Mouse (Mus musculus): ENCODE data around the gene Defb26.

Gene Defb26

GRCm38 (mm10) chr2:152511592-152511991 is at the start of gene Defb26:
Gene Defb26 (minus strand): TSS chr2:152511692.
- in situ Hi-C loops (cut with MseI, MboI), result no loop called here

- in situ Hi-C loops (cut with MseI, MboI), result no loop called here
These were observed 45.2 kb upstream of the Defb26 start for GRCm38 (mm10) chr2:152556655-152557054.

GRCm38 (mm10) chr2:152553774-152554423 is 42.4 kb upstream of the Defb26 start:
- in situ Hi-C loops (cut with MseI, MboI), result no loop called here

- in situ Hi-C loops (cut with MseI, MboI), result no loop called here
These were observed 36.6 kb upstream of the Defb26 start for GRCm38 (mm10) chr2:152548124-152548523.

GRCm38 (mm10) chr2:152544691-152545090 is 33.2 kb upstream of the Defb26 start:
- in situ Hi-C loops (cut with MseI, MboI), result no loop called here

DNA sequence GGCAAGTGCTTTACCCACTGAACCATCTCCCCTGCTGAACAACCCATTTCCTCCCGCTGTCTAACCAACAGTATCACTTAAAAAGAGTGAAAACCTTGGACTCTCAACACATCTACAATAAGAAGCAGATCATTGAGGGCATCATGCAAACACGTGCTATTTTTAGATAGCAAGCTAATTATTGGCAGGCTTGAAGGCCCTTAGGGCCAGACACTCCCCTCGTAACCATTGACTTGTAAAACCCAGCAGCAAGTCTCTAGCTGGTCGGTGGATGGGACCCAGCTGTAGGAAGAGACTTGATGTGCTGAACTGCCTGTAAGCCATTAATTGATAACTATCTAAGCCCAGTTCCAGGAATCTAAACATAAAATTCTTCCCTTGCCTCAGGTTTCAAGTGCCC is 32.0 kb upstream of the Defb26 start:
- in situ Hi-C loops (cut with MseI, MboI), result no loop called here

DNA sequence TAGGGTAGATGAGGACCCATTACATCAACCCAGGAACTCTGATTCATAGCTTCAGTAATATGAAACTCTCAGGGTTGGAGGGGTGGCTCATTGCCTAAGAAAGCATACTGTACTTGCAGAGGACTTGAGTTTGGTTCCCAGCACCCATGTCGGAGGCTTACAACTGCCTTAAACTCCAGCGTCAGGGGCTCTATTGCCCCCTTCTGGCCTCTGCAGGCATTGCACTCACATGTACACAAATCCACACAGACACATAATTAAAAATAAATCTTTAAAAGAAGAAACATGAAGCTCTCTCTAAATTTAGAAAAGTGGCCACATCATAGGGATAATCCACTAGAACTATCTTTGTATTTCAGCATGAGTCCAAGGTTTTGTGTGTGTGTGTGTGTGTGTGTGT is 31.4 kb upstream of the Defb26 start:
- in situ Hi-C loops (cut with MseI, MboI), result no loop called here

DNA sequence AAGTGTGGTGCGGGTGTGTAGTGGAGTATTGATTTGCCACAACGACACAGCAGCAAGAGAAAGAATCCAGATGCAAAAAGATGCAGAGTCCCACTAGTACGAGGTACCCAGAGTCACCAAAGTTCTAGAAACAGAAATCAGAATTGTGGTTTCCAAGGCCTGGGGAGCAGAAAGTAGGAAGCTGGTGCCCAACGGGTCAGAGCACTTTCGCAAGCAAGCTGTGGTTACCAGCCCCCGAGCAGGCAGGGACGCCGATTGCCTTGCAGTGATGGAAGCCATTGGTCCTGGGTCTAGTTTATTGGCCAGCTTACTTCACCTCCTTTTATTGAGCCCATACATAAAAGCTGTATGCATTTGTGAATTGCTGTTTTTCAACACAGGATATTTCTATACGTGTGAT is 30.5 kb upstream of the Defb26 start:
- in situ Hi-C loops (cut with MseI, MboI), result no loop called here

GRCm38 (mm10) chr2:152539944-152540710 is 28.6 kb upstream of the Defb26 start, which contains the start of gene Defb29:
Gene Defb29 (minus strand): TSS chr2:152540098.
- in situ Hi-C loops (cut with MseI, MboI), result no loop called here

DNA sequence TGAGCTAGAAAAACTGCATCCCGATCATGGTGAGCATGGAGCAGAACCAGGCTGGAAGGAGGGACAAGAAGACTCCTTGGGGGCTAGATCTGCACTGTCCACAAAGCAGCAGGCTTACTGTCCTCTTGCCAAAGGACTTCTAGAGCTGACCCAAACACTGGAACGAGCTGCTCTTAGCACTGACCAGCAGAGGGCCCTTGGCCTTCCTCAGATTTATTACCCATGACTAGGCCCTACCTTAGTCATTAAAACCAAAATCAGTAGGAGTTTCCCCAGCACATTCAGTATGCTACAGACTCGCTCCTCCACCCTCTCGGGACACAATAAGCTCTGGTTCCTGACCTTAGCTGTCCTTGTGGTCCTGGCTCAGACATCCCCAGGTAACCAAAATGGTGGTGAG is 6.5 kb upstream of the Defb26 start, which contains the start of gene Defb28:
Gene Defb28, plus strand, starts transcription at position 275 of the 400 bp plus-strand sequence.
- in situ Hi-C loops (cut with MseI, MboI), result no loop called here

DNA sequence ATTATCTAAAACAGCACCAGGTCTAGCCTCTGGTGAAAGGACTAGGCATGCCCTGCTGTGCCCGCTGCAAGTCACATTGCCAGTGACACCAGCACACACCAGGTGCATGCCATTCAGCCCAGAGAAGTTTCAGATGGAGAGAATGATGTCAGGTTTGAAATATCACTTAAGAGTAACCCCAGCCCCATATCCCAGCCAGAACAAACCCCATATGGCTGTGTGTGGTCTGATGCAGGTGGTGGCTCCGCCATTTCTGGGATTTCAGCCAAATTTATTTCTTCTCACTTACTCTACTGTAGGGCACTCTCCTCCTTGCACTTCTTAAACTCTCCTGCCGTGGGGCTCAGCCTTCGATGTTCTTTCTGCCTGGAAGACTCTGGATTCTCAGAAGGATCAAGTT is 4.6 kb upstream of the Defb26 start:
- in situ Hi-C loops (cut with MseI, MboI), result no loop called here

GRCm38 (mm10) chr2:152503950-152504349 is 7.5 kb downstream of the Defb26 start:
- in situ Hi-C loops (cut with MseI, MboI), result no loop called here

DNA sequence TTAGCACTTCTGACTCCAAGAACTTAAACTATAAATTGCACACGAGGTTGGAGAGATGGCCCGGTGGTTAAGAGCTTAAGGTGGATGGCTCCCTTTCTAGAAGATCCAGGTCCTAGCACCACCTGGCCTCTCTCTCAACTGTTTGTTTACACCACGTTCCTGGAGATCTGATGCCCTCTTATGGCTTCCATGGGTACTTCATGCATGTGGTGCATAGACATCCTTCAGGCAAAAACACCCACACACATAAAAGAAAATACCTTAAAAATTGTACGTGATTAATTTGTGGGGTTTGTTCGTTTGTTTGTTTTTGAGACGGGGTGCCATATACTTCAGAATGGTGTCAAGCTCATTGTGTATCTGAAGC is 10.6 kb downstream of the Defb26 start:
- in situ Hi-C loops (cut with MseI, MboI), result no loop called here

- in situ Hi-C loops (cut with MseI, MboI), result no loop called here
These were observed 11.2 kb downstream of the Defb26 start for GRCm38 (mm10) chr2:152500204-152500862.

DNA sequence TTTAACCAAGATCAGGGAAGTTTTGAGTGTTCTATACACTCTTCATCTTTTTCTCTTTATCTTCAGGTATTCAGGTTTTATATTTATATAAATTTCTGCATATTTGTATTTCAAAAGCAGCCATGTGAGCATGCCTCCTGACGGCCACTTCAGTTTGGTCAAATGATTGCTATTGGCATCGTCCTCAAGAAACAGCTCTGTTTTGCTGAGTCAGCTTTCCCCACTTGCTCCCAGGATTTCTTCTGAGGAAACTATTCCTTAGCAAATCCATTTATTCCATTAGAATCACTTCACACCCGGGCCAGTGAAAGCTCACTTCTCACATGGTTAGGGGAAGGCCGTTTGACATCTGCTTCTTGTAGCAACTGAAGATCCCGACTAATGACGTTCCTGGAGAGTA is 13.5 kb downstream of the Defb26 start:
- in situ Hi-C loops (cut with MseI, MboI), result no loop called here

GRCm38 (mm10) chr2:152493151-152493550 is 18.3 kb downstream of the Defb26 start:
- in situ Hi-C loops (cut with MseI, MboI), result no loop called here

DNA sequence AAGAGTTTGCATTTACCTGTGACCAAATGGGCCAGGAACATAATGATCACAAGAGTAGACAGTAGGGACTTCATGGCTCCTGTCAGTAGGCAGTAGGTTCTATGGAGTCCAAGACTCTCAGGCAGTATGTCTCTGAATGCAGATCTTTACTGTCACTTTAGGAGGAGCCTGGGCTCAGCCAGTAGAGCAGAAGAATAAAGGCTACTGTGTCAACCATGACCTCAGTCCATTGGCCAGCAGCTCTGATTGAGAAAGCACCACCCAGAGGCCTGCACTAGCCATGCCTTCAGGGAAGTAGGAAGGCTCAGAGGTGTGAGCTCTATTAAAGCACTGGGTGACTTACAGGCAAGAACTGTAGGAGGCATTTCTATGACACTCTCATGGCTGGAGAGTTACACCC is 21.5 kb downstream of the Defb26 start, which contains the start of gene Defb22:
Gene Defb22, minus strand, starts transcription at position 101 of the 400 bp plus-strand sequence.
- in situ Hi-C loops (cut with MseI, MboI), result no loop called here

GRCm38 (mm10) chr2:152487024-152487423 is 24.5 kb downstream of the Defb26 start:
- in situ Hi-C loops (cut with MseI, MboI), result no loop called here

- in situ Hi-C loops (cut with MseI, MboI), result no loop called here
These were observed 29.8 kb downstream of the Defb26 start for GRCm38 (mm10) chr2:152481726-152482125.

GRCm38 (mm10) chr2:152480881-152481280 is 30.6 kb downstream of the Defb26 start:
- in situ Hi-C loops (cut with MseI, MboI), result no loop called here

DNA sequence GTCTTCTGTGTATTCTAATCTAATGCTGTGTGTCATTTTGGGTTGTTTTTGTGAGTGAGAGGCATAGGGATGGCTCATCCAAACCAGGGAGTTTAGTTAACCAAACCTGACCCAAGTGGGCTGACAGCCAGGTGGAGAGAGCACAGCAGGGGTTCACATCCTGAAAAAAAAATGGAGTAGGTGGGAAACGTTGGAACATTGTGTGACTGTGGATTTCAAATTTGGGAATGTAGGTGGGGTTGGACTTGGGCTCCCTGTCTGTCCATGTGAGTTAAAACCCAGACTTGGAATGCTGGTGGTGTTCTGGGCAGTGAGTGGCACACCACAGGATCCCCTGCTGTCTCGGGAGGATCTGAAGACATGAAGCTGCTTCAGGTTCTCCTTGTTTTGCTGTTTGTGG is 34.7 kb downstream of the Defb26 start, which contains the start of gene Defb20:
Gene Defb20, plus strand, starts transcription at position 301 of the 400 bp plus-strand sequence.
- in situ Hi-C loops (cut with MseI, MboI), result no loop called here

DNA sequence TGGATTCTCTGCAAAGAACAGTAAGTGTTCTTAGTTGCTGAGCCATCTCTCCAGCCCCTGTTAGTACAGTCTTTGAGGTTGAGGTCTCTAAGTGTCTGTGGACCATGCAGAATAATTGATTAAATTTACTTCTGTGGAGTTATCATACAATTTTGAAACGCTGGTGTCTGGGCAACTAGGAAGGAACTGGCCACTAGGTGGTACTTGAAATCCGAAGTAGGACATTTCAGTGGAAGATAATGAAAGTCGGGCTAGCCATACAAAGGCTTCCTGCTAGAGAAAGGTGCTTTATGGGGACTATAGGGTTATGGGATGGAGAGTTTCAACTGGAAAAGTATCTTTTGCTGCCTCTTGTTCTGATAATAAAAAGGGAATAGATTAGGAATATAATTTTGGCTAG is 39.1 kb downstream of the Defb26 start:
- in situ Hi-C loops (cut with MseI, MboI), result no loop called here

Measured in mouse trophoblast stem cell (cell line).